Mouse (Mus musculus): ENCODE results near the gene Bptf.

DNA sequence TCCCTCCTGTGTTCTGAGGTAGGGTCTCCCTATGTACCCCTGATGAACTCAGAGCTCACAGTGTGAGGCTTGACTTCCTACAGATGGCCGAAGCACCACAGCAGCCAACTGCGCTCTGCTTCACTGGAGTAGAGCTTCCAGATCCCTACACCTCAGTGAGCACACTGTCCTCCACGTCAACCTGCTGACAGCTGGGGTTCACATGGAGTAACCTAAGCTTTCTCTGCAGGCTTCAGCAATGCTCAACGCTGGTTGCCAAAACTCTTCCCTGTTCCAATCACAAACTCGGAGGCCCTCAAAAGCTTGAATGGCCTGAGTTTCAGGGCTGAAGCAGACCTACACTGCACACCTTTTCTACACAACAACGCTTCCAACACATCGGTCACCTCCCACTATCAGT lies 38.1 kb downstream of the Bptf start:
- TF ChIP-seq CHD2 (IDR thresholded peaks at IDR 0.05; ENCODE audit: low read depth, low read length): no peak
- TF ChIP-seq HCFC1 (IDR thresholded peaks at IDR 0.05; ENCODE audit: borderline replicate concordance, insufficient read depth, low read length): no peak
- TF ChIP-seq ZNF384 (IDR thresholded peaks at IDR 0.05; ENCODE audit: low read depth, low read length): no peak
- no peak for TF ChIP-seq ZC3H11A (IDR thresholded peaks at IDR 0.05; ENCODE audit: borderline replicate concordance, low read depth, low read length)

Measured in ES-E14 (cell line).